Mouse (Mus musculus) testis, adult 2 months (tissue): ENCODE data around the gene Ak2.

Experiments
- CTCF ChIP-seq: fragments of 200-500 bp; IDR thresholded peaks from 2 replicates; pipeline ENCODE4 v1.5.1; 2012; ENCODE audit warnings: low read depth, mild to moderate bottlenecking, inconsistent platforms, low read length, moderate library complexity; ENCODE audit not compliant: control insufficient read depth, insufficient read depth, insufficient replicate concordance
- POLR2A ChIP-seq: fragments of 200-500 bp; IDR thresholded peaks from 2 replicates; pipeline ENCODE4 v1.6.1; 2012; ENCODE audit warnings: low read depth, mild to moderate bottlenecking, inconsistent platforms, low read length, moderate library complexity; ENCODE audit not compliant: control insufficient read depth

DNA sequence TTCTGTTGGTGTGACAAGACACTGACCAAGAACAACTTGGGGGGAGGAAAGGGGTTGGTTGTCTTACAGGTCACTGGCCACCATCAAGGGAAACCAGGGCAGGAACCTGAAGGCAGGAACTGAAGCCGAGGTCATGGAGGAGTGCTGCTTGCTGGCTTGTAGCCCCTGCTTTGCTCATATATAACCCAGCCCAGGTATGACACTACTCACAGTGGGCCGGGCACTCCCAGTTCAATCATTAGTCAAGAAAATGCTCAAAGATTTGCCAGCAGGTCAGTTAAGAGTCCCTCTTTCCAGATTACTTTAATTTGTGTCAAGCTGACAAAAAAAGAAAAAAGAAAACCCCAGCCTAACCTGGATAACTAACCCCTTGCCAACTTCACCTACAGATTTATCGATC lies 33.9 kb downstream of the Ak2 start:
- no peak for TF ChIP-seq CTCF
- no peak for TF ChIP-seq POLR2A
